Mouse (Mus musculus): Measurements from ENCODE around the gene Yif1a.

DNA sequence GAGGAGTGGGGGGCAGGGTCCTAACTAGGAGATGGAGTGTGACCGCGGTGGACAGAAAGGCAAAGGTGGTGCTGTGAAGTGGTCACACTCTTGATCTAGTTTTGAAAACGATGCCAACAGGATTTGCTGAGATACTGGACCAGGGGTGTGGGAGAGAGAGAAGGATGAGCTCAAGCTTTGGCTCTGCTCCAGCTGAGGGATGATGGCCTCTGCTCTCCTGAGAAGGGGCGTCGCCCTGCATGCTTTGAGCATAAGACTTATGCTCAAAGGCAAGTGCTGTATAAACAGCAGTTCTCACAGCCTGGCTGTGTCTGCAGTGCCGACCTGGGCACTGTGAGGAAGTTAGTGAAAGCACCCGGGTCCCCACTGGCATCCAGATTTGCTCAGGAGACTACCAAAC is 23.2 kb upstream of the Yif1a start:
- TF ChIP-seq TCF3 (IDR thresholded peaks at IDR 0.05; ENCODE audit: insufficient read length, low read depth) (no peak), POLR2A (IDR thresholded peaks at IDR 0.05; ENCODE audit: insufficient read length, low read depth) (no peak), E2F4 (IDR thresholded peaks at IDR 0.05; ENCODE audit: insufficient read depth) (no peak), USF1 (IDR thresholded peaks at IDR 0.05; ENCODE audit: low read depth) (no peak), POLR2AphosphoS2 (IDR thresholded peaks at IDR 0.05; ENCODE audit: insufficient read length, low read depth) (no peak)
